Mouse (Mus musculus) adrenal gland, adult 2 months (tissue): Measurements from ENCODE around the gene Cbx4. TPM values are rescaled to one million over a fixed set of nuclear protein-coding genes. Genes with fewer than 3 reads are reported as not detected.

Source experiments
- DNase-seq: peaks from one replicate; pipeline ENCODE4 v3.0.0; 2021
- polyA plus RNA-seq: library from polyadenylated mRNA; depleted of rRNA; stranded (reverse); fragments of >200 nt; gene quantifications from 2 replicates; pipeline ENCODE4 v1.2.3, GENCODE M21; 2012
- total RNA-seq, 2 experiments: library from RNA; stranded (reverse); gene quantifications; 2 replicates each; pipeline ENCODE4 v1.2.3; 2021

Gene Cbx4
- total and polyA plus RNA-seq, 3 experiments = 127 to 197 (median 144) TPM

GRCm38 (mm10) chr11:119057291-119057690, 28.7 kb downstream of the Cbx4 start:
- no peak for DNase-seq

GRCm38 (mm10) chr11:119056301-119057211, 29.5 kb downstream of the Cbx4 start:
- peak; percentile 70 for DNase-seq

GRCm38 (mm10) chr11:119055571-119056131, 30.4 kb downstream of the Cbx4 start:
- no peak for DNase-seq

- DNase-seq = no peak
These were observed 31.4 kb downstream of the Cbx4 start for GRCm38 (mm10) chr11:119054351-119055345.

GRCm38 (mm10) chr11:119053738-119054350, 32.2 kb downstream of the Cbx4 start:
- DNase-seq = no peak

- DNase-seq = peak; percentile 87
These were observed 32.8 kb downstream of the Cbx4 start for GRCm38 (mm10) chr11:119053257-119053670.

- DNase-seq = no peak
These were observed 33.3 kb downstream of the Cbx4 start for GRCm38 (mm10) chr11:119052661-119053256.

- DNase-seq = no peak
These were observed 33.9 kb downstream of the Cbx4 start for GRCm38 (mm10) chr11:119051927-119052660.

- DNase-seq = no peak
These were observed 34.6 kb downstream of the Cbx4 start for GRCm38 (mm10) chr11:119051426-119051825.

- no peak for DNase-seq
These were observed 35.7 kb downstream of the Cbx4 start for GRCm38 (mm10) chr11:119050361-119050760.

- no peak for DNase-seq
These were observed 37.9 kb downstream of the Cbx4 start for GRCm38 (mm10) chr11:119048133-119048510.

GRCm38 (mm10) chr11:119047261-119048132, 38.5 kb downstream of the Cbx4 start:
- DNase-seq = no peak

- peak; percentile 86 for DNase-seq
These were observed 39.3 kb downstream of the Cbx4 start for GRCm38 (mm10) chr11:119046601-119047245.

GRCm38 (mm10) chr11:119044551-119045337, 41.3 kb downstream of the Cbx4 start:
- DNase-seq = no peak

GRCm38 (mm10) chr11:119043761-119044550, 42.1 kb downstream of the Cbx4 start:
- DNase-seq = no peak

- DNase-seq = no peak
These were observed 42.8 kb downstream of the Cbx4 start for GRCm38 (mm10) chr11:119043273-119043540.

GRCm38 (mm10) chr11:119042466-119043272, 43.4 kb downstream of the Cbx4 start:
- no peak for DNase-seq
